Mouse (Mus musculus) erythroblast, embryonic 14.5 days (primary cell): Measurements from ENCODE around the gene Gtf2i.

Experiments
- GATA1 ChIP-seq: IDR thresholded peaks from 2 replicates; pipeline ENCODE4 v1.6.1; 2012; ENCODE audit warnings: low read length, inconsistent platforms, mixed read lengths
- TAL1 ChIP-seq: IDR thresholded peaks from 3 replicates; pipeline ENCODE4 v1.6.1; 2012; ENCODE audit warnings: low read length, inconsistent platforms, mixed read lengths

- TF ChIP-seq GATA1 (no peak), TAL1 (no peak)
Observed at GRCm38 (mm10) chr5:134226946-134227345, 87.6 kb downstream of the Gtf2i start.
